Mouse (Mus musculus): Measurements from ENCODE around the gene Trpt1.

Trpt1 gene

GRCm38 (mm10) chr19:7039841-7040636 is 44.1 kb downstream of the Trpt1 start, which contains the start of gene Stip1:
Stip1 (minus strand) TSS chr19:7039967.
- DNase-seq (ENCODE audit: low spot score in 2 of 2): peak; percentile 100

- no peak for DNase-seq (ENCODE audit: low spot score in 2 of 2)
Measured at GRCm38 (mm10) chr19:7040637-7041130, 44.8 kb downstream of the Trpt1 start.

- no peak for DNase-seq (ENCODE audit: low spot score in 2 of 2)
Measured at GRCm38 (mm10) chr19:7041171-7041570, 45.2 kb downstream of the Trpt1 start.

GRCm38 (mm10) chr19:7044279-7044678 is 48.3 kb downstream of the Trpt1 start:
- no peak for DNase-seq (ENCODE audit: low spot score in 2 of 2)

GRCm38 (mm10) chr19:7044706-7045105 is 48.8 kb downstream of the Trpt1 start:
- DNase-seq (ENCODE audit: low spot score in 2 of 2): no peak
